Mouse (Mus musculus) left cerebral cortex, adult 18-20 months (tissue): ENCODE data around the gene Rps17. TPM values are rescaled to one million over a fixed set of nuclear protein-coding genes. Genes with fewer than 3 reads are reported as not detected.

Experiments used
- total RNA-seq, 2 experiments: library from RNA; stranded (reverse); gene quantifications; 2 replicates each; pipeline ENCODE4 v1.2.3; 2021

Rps17 gene
- total RNA-seq, 2 experiments from 2014 or later: 537 to 543 TPM

Other genes with a start within 250 kb of the Rps17 start
- under 1 TPM; 0.16 to 0.30 TPM for gene Slc28a1, start 230.5 kb downstream of the Rps17 start, total RNA-seq
- gene Pde8a, start 131.7 kb downstream of the Rps17 start, total RNA-seq: 1 to 10 TPM; 7.5 to 7.9 TPM
- gene Cpeb1, start 110.2 kb upstream of the Rps17 start, total RNA-seq: 100 to 1,000 TPM; 102 to 104 TPM
- gene Ap3b2, start 148.7 kb upstream of the Rps17 start, total RNA-seq: 100 to 1,000 TPM; 156 to 159 TPM
- gene BC048679, start 153.0 kb upstream of the Rps17 start, total RNA-seq: not detected
- under 1 TPM; 0.09 to 0.26 TPM for gene Fsd2, start 221.7 kb upstream of the Rps17 start, total RNA-seq
- gene Whamm, start 226.0 kb upstream of the Rps17 start, total RNA-seq: 10 to 100 TPM; 15.1 to 17.5 TPM